Mouse (Mus musculus) neural tube, embryonic 11.5 days (tissue): ENCODE measurements around the gene Cdon. TPM values are rescaled to one million over a fixed set of nuclear protein-coding genes. Genes with fewer than 3 reads are reported as not detected.

Source experiments
- ATAC-seq: fragments of 200-750 bp; cut with Nextera tagmentation; 2 replicates; pipeline ENCODE4 v1.8.0; 2017; ENCODE audit warnings: moderate number of reproducible peaks, mild to moderate bottlenecking, moderate TSS enrichment, moderate library complexity; ENCODE audit not compliant: insufficient read depth, low FRiP score, low TSS enrichment
- DNase-seq: peaks from one replicate; pipeline ENCODE4 v3.0.0-alpha.2; 2015; ENCODE audit warnings: low spot score
- H3K27ac ChIP-seq: fragments of 300-500 bp; sonication (generic); 2 replicates; pipeline ENCODE4 v1.5.1; 2014; ENCODE audit warnings: low read depth, mild to moderate bottlenecking, low read length
- H3K27me3 ChIP-seq: fragments of 300-500 bp; sonication (generic); 2 replicates; pipeline ENCODE4 v1.6.1; 2014; ENCODE audit warnings: mild to moderate bottlenecking, low read length, mixed read lengths; ENCODE audit not compliant: control insufficient read depth, insufficient read depth
- H3K36me3 ChIP-seq: fragments of 300-500 bp; sonication (generic); 2 replicates; pipeline ENCODE4 v1.6.1; 2014; ENCODE audit warnings: mild to moderate bottlenecking, low read length, moderate library complexity, mixed read lengths; ENCODE audit not compliant: control insufficient read depth, insufficient read depth
- H3K4me1 ChIP-seq: fragments of 300-500 bp; sonication (generic); 2 replicates; pipeline ENCODE4 v1.6.1; 2014; ENCODE audit warnings: low read length, mixed read lengths; ENCODE audit not compliant: control insufficient read depth, insufficient read depth
- H3K4me2 ChIP-seq: fragments of 300-500 bp; sonication (generic); 2 replicates; pipeline ENCODE4 v1.6.1; 2014; ENCODE audit warnings: low read depth, mild to moderate bottlenecking, moderate library complexity
- H3K4me3 ChIP-seq: fragments of 300-500 bp; sonication (generic); 2 replicates; pipeline ENCODE4 v1.5.1; 2014; ENCODE audit warnings: low read depth, low read length
- H3K9ac ChIP-seq: fragments of 300-500 bp; sonication (generic); 2 replicates; pipeline ENCODE4 v1.6.1; 2014; ENCODE audit warnings: mild to moderate bottlenecking, low read length
- H3K9me3 ChIP-seq: fragments of 300-500 bp; sonication (generic); 2 replicates; pipeline ENCODE4 v1.6.1; 2016; ENCODE audit warnings: low read length; ENCODE audit not compliant: control insufficient read depth
- WGBS: fragments of 180-500 bp; shearing (Covaris S2); extraction: QIAGEN DNeasy Blood & Tissue Kit; methylation state at CpG from one replicate; pipeline ENCODE4 v1.1.7; 2014; 5-methylcytosine and 5-hydroxymethylcytosine counted together
- polyA plus RNA-seq: library from polyadenylated mRNA; unstranded; fragments of >200 nt; fragmentation: Nextera tagmentation; extraction: Ambion mirVana; gene quantifications from 2 replicates; pipeline ENCODE4 v1.2.1, GENCODE M21; 2014

Gene Cdon
- polyA plus RNA-seq, 1 experiment from 2014 or later = 8.5 TPM

- no peak overlapping the region for H3K9ac ChIP-seq
- H3K4me3 ChIP-seq = no peak overlapping the region
- H3K4me1 ChIP-seq = no peaks in the 10 kb centered on the region
- DNase-seq = no peak
- WGBS = 90% methylated on average over 6 of the region's 6 CpGs
- no peaks in the 10 kb centered on the region for H3K27me3 ChIP-seq
- H3K9me3 ChIP-seq = no peaks in the 10 kb centered on the region
- ATAC-seq = no peak
- H3K4me2 ChIP-seq = no peak overlapping the region
- no peaks in the 10 kb centered on the region for H3K36me3 ChIP-seq
- H3K27ac ChIP-seq = no peak overlapping the region
Observed at GRCm38 (mm10) chr9:35479456-35479855, 58.5 kb downstream of the Cdon start.

- Histone ChIP-seq H3K9me3 (no peaks in the 10 kb centered on the region), H3K27ac (no peak overlapping the region), H3K4me1 (no peaks in the 10 kb centered on the region), H3K9ac (no peak overlapping the region), H3K4me2 (no peak overlapping the region), H3K36me3 (peaks cover 4% of the 10 kb centered on the region; the same call in 1 of the 2 replicates), H3K27me3 (no peaks in the 10 kb centered on the region), H3K4me3 (no peak overlapping the region)
- ATAC-seq = no peak
- DNase-seq = no peak
- 85% methylated on average over 13 of the region's 13 CpGs for WGBS
Observed at GRCm38 (mm10) chr9:35482014-35482898, 61.3 kb downstream of the Cdon start.

- DNase-seq (no peak), ATAC-seq (no peak)
- H3K4me3 ChIP-seq = no peak overlapping the region
- no peaks in the 10 kb centered on the region for H3K4me1 ChIP-seq
- no peaks in the 10 kb centered on the region for H3K27me3 ChIP-seq
- WGBS = 94% methylated on average over 3 of the region's 3 CpGs
- H3K9me3 ChIP-seq = no peaks in the 10 kb centered on the region
- no peak overlapping the region for H3K4me2 ChIP-seq
- H3K9ac ChIP-seq = no peak overlapping the region
- peaks cover 6% of the 10 kb centered on the region for H3K36me3 ChIP-seq
- no peak overlapping the region for H3K27ac ChIP-seq
Observed at GRCm38 (mm10) chr9:35483949-35484348, 63.0 kb downstream of the Cdon start.

- Histone ChIP-seq H3K27me3 (no peaks in the 10 kb centered on the region), H3K4me3 (no peak overlapping the region), H3K9me3 (no peaks in the 10 kb centered on the region), H3K36me3 (peaks cover 7% of the 10 kb centered on the region), H3K27ac (no peak overlapping the region), H3K9ac (no peak overlapping the region), H3K4me2 (no peak overlapping the region), H3K4me1 (no peaks in the 10 kb centered on the region)
- ATAC-seq = no peak
- no peak for DNase-seq
- 91% methylated on average over 13 of the region's 13 CpGs for WGBS
Observed at GRCm38 (mm10) chr9:35486616-35487015, 65.7 kb downstream of the Cdon start.

GRCm38 (mm10) chr9:35488496-35488895 lies 67.6 kb downstream of the Cdon start:
- no peak for DNase-seq
- Histone ChIP-seq H3K9me3 (no peaks in the 10 kb centered on the region), H3K4me2 (no peak overlapping the region), H3K27ac (no peak overlapping the region), H3K4me3 (no peak overlapping the region), H3K27me3 (no peaks in the 10 kb centered on the region), H3K36me3 (peaks cover 7% of the 10 kb centered on the region), H3K9ac (no peak overlapping the region), H3K4me1 (no peaks in the 10 kb centered on the region)
- ATAC-seq = no peak
- 90% methylated on average over 4 of the region's 4 CpGs for WGBS

- no peak for DNase-seq
Observed at GRCm38 (mm10) chr9:35491109-35491866, 70.4 kb downstream of the Cdon start.

GRCm38 (mm10) chr9:35493033-35493732 lies 72.3 kb downstream of the Cdon start:
- ATAC-seq (no peak), DNase-seq (no peak)
- Histone ChIP-seq H3K4me2 (no peak overlapping the region), H3K4me1 (no peaks in the 10 kb centered on the region), H3K27me3 (no peaks in the 10 kb centered on the region), H3K9me3 (no peaks in the 10 kb centered on the region), H3K9ac (no peak overlapping the region), H3K27ac (no peak overlapping the region), H3K36me3 (peaks cover 3% of the 10 kb centered on the region; the same call in 1 of the 2 replicates), H3K4me3 (no peak overlapping the region)
- WGBS = 42% methylated on average over 7 of the region's 7 CpGs

More at GRCm38 (mm10) chr9:35491109-35491866, 70.4 kb downstream of the Cdon start:
- no peak overlapping the region for H3K27ac ChIP-seq
- H3K4me1 ChIP-seq = no peaks in the 10 kb centered on the region
- 87% methylated on average over 11 of the region's 11 CpGs for whole genome bisulfite sequencing
- no peak overlapping the region for H3K9ac ChIP-seq
- no peaks in the 10 kb centered on the region for H3K9me3 ChIP-seq
- ATAC-seq = no peak
- H3K4me2 ChIP-seq = no peak overlapping the region
- H3K4me3 ChIP-seq = no peak overlapping the region
- peaks cover 3% of the 10 kb centered on the region; the same call in 1 of the 2 replicates for H3K36me3 ChIP-seq
- H3K27me3 ChIP-seq = no peaks in the 10 kb centered on the region

- Histone ChIP-seq H3K27me3 (no peaks in the 10 kb centered on the region), H3K4me3 (no peak overlapping the region), H3K9ac (no peak overlapping the region), H3K4me1 (no peaks in the 10 kb centered on the region), H3K4me2 (no peak overlapping the region), H3K27ac (no peak overlapping the region), H3K9me3 (no peaks in the 10 kb centered on the region), H3K36me3 (peaks cover 3% of the 10 kb centered on the region; the same call in 1 of the 2 replicates)
- ATAC-seq (no peak), DNase-seq (no peak)
- WGBS = 48% methylated on average over 4 of the region's 4 CpGs
Observed at GRCm38 (mm10) chr9:35493733-35494092, 72.8 kb downstream of the Cdon start.
